Mouse (Mus musculus) stomach, embryonic 16.5 days (tissue): ENCODE results near the gene Il1b. TPM values are rescaled to one million over a fixed set of nuclear protein-coding genes. Genes with fewer than 3 reads are reported as not detected.
A peak's percentile ranks its signal among the peaks of the same experiment; 100 is the strongest.

Experiments used
- ATAC-seq: fragments of 200-750 bp; cut with Nextera tagmentation; 2 replicates; pipeline ENCODE4 v1.8.0; 2017; ENCODE audit warnings: moderate number of reproducible peaks, moderate TSS enrichment; ENCODE audit not compliant: insufficient read depth, low FRiP score
- H3K27ac ChIP-seq: fragments of 300-500 bp; sonication (generic); 2 replicates; pipeline ENCODE4 v1.5.1; 2014; ENCODE audit warnings: low read length
- H3K27me3 ChIP-seq: fragments of 300-500 bp; sonication (generic); 2 replicates; pipeline ENCODE4 v1.6.1; 2014; ENCODE audit warnings: low read length, control low read depth, mixed read lengths; ENCODE audit not compliant: control insufficient read depth, insufficient read depth
- H3K36me3 ChIP-seq: fragments of 300-500 bp; sonication (generic); 2 replicates; pipeline ENCODE4 v1.6.1; 2014; ENCODE audit warnings: low read length; ENCODE audit not compliant: control insufficient read depth, insufficient read depth
- H3K4me1 ChIP-seq: fragments of 300-500 bp; sonication (generic); 2 replicates; pipeline ENCODE4 v1.6.1; 2014; ENCODE audit warnings: low read length, control low read depth, mixed read lengths; ENCODE audit not compliant: control insufficient read depth, insufficient read depth
- H3K4me2 ChIP-seq: fragments of 300-500 bp; sonication (generic); 2 replicates; pipeline ENCODE4 v1.6.1; 2014; ENCODE audit warnings: low read depth, low read length, mixed read lengths
- H3K4me3 ChIP-seq: fragments of 300-500 bp; sonication (generic); replicated peaks from 2 replicates; pipeline ENCODE4 v1.5.1; 2014; ENCODE audit warnings: mild to moderate bottlenecking, low read length
- H3K9ac ChIP-seq: fragments of 300-500 bp; sonication (generic); 2 replicates; pipeline ENCODE4 v1.6.1; 2014; ENCODE audit warnings: low read length
- H3K9me3 ChIP-seq: fragments of 300-500 bp; sonication (generic); replicated peaks from 2 replicates; pipeline ENCODE4 v1.6.1; 2016; ENCODE audit warnings: low read length, control low read depth; ENCODE audit not compliant: control insufficient read depth
- WGBS: fragments of 180-500 bp; shearing (Covaris S2); extraction: QIAGEN DNeasy Blood & Tissue Kit; methylation state at CpG from one replicate; pipeline ENCODE4 v1.1.7; 2014; 5-methylcytosine and 5-hydroxymethylcytosine counted together
- polyA plus RNA-seq: library from polyadenylated mRNA; unstranded; fragments of >200 nt; fragmentation: Nextera tagmentation; extraction: Ambion mirVana; gene quantifications from 2 replicates; pipeline ENCODE4 v1.2.1, GENCODE M21; 2015

Gene Il1b
- polyA plus RNA-seq, 1 experiment from 2014 or later: 0.32 TPM

DNA sequence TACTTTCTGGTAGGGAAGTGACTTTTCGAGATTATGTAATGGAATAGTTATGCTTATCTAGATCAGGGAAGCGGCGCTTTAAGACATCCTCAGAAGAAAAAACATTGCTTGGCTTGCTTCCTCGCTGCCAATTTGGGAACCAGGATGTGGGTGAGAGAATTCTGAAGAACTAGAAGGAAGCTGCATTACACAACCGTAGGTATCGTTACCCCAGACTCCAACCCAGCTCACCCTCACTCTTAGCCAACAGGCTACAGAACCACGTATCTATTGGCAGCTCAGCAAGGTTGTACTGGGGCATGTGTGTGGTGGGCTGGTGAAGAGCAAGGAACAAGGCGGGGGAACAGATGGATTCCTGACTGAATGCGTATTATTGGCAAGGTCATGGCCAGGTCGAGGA is 10.7 kb downstream of the Il1b start:
- no peak overlapping the region for H3K9ac ChIP-seq
- WGBS: 81% methylated on average over 10 of the region's 10 CpGs
- ATAC-seq: no peak
- no peaks in the 10 kb centered on the region for H3K4me1 ChIP-seq
- H3K27me3 ChIP-seq: no peaks in the 10 kb centered on the region
- H3K4me3 ChIP-seq: no peak overlapping the region
- no peak overlapping the region for H3K27ac ChIP-seq
- H3K36me3 ChIP-seq: no peaks in the 10 kb centered on the region
- H3K4me2 ChIP-seq: no peak overlapping the region
- no peaks in the 10 kb centered on the region for H3K9me3 ChIP-seq

DNA sequence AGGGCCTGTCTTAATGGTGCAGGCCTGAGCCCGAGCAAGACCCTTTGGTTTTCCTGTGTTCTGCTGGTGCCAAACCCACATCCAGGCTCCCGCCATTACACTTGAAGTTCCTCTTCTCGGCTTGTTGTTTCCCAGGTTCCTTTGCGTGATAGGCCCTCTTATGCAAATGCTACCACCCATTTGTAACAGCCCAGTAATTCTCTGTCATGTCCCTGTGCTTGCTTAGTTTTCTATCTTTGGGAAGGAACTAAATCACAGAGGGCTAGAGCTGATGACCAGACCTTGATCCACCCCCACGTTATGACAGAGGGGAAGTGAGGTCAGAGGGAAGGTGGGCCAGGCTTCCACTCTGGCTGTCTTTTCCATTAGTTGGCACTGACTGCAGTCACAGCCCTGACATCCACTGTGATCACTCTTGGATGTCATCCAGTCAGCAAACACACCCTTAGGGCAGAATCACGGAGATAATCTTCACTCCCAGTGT is 32.8 kb downstream of the Il1b start:
- no peaks in the 10 kb centered on the region for H3K36me3 ChIP-seq
- H3K4me3 ChIP-seq: no peak overlapping the region
- no peak overlapping the region for H3K4me2 ChIP-seq
- no peak overlapping the region for H3K27ac ChIP-seq
- H3K27me3 ChIP-seq: no peaks in the 10 kb centered on the region
- WGBS: 68% methylated on average over 6 of the region's 6 CpGs
- H3K9ac ChIP-seq: no peak overlapping the region
- no peak for ATAC-seq
- no peaks in the 10 kb centered on the region for H3K9me3 ChIP-seq
- no peaks in the 10 kb centered on the region for H3K4me1 ChIP-seq

DNA sequence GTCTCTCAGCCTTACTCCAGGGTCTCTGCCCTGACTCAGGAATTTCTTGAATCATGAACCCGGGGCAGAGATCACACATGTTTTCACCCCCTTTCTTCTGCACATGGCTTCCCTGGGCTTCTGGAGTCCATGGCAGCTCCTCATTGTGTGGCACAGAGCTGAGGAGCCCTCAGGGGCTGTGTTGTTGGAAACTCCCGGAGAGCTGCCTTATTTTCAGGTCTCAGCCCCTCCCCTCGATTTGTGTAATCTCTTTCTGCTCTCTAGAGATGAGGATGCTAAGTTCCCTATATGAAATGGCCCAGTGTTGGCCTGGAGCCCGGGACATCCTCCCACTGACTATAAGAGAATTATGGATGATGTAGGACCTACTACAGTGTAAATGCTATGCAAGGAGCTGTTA is 37.5 kb downstream of the Il1b start:
- no peak overlapping the region for H3K4me3 ChIP-seq
- H3K36me3 ChIP-seq: no peaks in the 10 kb centered on the region
- WGBS: 50% methylated on average over 4 of the region's 4 CpGs
- no peak for ATAC-seq
- no peaks in the 10 kb centered on the region for H3K27me3 ChIP-seq
- H3K4me1 ChIP-seq: no peaks in the 10 kb centered on the region
- no peak overlapping the region for H3K9ac ChIP-seq
- H3K27ac ChIP-seq: no peak overlapping the region
- no peak overlapping the region for H3K4me2 ChIP-seq
- no peaks in the 10 kb centered on the region for H3K9me3 ChIP-seq

DNA sequence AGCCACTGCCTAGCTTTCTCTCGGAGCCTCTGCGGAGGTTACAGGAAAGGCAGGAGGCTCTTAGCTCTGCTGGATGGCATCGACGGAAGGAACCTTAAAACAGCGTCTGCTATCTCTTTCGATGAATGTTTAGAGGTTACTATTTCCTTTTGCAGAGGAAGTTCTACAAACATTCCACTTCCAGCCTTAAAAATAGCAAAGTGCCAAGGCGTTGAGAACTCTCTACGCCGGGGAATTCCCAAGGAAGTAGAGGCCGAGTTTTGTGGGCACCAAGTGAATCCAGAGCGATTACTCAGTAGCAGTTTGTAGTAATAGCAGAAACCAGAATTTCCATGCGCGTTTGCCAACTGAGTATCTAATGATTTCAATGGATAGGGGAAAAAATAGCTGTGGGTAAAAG is 40.4 kb downstream of the Il1b start:
- H3K9me3 ChIP-seq: no peaks in the 10 kb centered on the region; the same call in 1 of the 2 replicates
- no peak for ATAC-seq
- 68% methylated on average over 13 of the region's 13 CpGs for WGBS
- no peak overlapping the region for H3K9ac ChIP-seq
- no peak overlapping the region for H3K4me2 ChIP-seq
- H3K27me3 ChIP-seq: no peaks in the 10 kb centered on the region
- no peak overlapping the region for H3K27ac ChIP-seq
- H3K36me3 ChIP-seq: no peaks in the 10 kb centered on the region
- H3K4me1 ChIP-seq: no peaks in the 10 kb centered on the region
- H3K4me3 ChIP-seq: no peak overlapping the region

DNA sequence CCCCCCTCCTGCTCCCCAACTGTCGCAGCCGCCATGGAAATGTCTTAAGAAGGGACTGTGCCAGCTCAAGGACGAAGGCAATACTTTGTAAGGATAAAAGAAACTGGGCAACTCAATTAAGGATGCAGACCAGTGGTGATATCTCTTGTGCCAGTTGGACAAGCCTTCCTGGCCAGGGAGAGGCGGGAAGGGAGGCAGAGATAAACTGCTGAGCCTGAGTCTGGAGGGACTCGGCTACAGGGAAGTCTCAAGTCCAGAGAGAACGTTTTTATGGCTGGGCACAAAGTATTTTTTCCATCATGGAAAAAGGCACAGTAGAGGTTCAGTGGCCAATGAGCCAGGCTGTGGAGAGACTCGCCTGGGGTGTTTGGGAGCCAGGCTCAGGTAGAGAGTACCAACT is 40.9 kb downstream of the Il1b start:
- no peak for ATAC-seq
- H3K27ac ChIP-seq: no peak overlapping the region
- H3K36me3 ChIP-seq: no peaks in the 10 kb centered on the region
- no peak overlapping the region for H3K4me3 ChIP-seq
- H3K9ac ChIP-seq: no peak overlapping the region
- no peaks in the 10 kb centered on the region for H3K27me3 ChIP-seq
- no peak overlapping the region for H3K4me2 ChIP-seq
- no peaks in the 10 kb centered on the region for H3K4me1 ChIP-seq
- H3K9me3 ChIP-seq: no peaks in the 10 kb centered on the region; the same call in 1 of the 2 replicates
- 63% methylated on average over 7 of the region's 7 CpGs for WGBS

DNA sequence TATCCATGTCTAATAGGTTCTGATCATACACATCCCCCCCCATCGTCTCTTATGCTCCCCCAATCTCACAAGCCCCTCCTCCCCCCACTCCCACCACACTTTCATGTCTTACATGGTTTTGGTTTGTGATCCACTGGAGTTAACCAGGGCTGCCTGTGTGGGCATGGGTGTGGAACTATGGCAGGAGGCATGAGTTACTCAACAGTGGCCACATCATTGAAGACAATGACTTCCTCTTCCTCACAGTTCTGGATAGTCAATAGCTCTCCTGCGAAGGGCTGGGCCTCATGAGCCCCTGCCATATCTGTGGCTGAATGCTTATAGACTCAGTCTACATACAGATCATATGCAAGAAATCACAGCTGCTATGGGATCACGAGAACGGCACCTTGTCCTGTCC is 42.7 kb downstream of the Il1b start:
- H3K27me3 ChIP-seq: no peaks in the 10 kb centered on the region
- no peaks in the 10 kb centered on the region; the same call in 1 of the 2 replicates for H3K9me3 ChIP-seq
- no peaks in the 10 kb centered on the region for H3K36me3 ChIP-seq
- 84% methylated on average over 4 of the region's 4 CpGs for WGBS
- H3K9ac ChIP-seq: no peak overlapping the region
- no peak overlapping the region for H3K27ac ChIP-seq
- H3K4me1 ChIP-seq: no peaks in the 10 kb centered on the region
- ATAC-seq: no peak
- H3K4me3 ChIP-seq: no peak overlapping the region
- H3K4me2 ChIP-seq: no peak overlapping the region

DNA sequence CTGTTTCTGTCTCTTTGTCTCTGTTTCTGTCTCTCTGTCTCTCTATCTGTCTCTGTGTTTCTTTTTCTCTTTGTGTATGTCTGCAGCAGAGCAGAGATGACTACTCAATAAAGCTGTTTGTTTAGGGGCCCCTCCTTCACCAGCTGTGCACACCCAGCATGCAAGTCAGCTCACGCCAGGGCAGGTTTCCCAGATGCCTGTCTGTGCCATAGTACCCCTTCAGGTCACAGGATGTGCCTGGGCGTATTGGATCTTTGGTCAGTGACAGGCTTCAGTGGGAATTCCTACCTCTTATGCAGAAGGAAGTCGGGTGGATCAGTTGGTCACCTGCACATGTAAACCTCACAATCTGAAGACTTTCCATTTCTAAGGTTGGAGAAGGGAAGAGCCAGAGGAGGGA is 46.7 kb downstream of the Il1b start:
- ATAC-seq: no peak
- Histone ChIP-seq H3K27me3 (no peaks in the 10 kb centered on the region), H3K4me2 (no peak overlapping the region), H3K9me3 (no peaks in the 10 kb centered on the region; the same call in 1 of the 2 replicates), H3K36me3 (no peaks in the 10 kb centered on the region), H3K4me1 (no peaks in the 10 kb centered on the region), H3K9ac (no peak overlapping the region), H3K27ac (peak overlapping the region; percentile 34; the same call in 1 of the 2 replicates), H3K4me3 (no peak overlapping the region)
- WGBS: 56% methylated on average over 3 of the region's 3 CpGs

DNA sequence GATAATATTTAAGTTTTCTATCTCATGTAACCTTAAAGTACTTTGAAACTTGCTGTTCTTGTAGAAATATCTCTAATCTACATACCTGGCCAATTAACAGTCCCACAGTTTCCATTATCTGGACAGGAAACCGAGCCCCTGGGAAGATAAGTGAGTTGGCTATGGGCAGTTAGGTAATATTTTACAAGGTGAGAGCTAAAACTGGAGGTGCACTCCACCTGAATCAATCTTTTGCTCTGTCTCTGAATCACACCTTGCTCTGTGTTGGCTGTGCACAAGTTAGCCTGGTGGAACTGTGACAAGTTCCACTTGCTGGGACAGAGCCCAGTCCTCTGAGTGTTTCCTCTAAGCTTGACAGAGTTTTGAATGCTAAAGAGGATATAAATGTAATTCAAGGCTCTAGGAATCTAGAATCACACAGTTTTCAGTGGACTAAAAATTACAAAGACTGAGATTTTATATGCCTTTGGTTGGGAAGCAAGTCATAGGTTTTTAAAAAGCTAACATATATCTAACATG is 48.8 kb downstream of the Il1b start:
- Histone ChIP-seq H3K4me2 (no peak overlapping the region), H3K27ac (no peak overlapping the region), H3K9ac (no peak overlapping the region), H3K27me3 (no peaks in the 10 kb centered on the region), H3K4me3 (no peak overlapping the region), H3K9me3 (no peaks in the 10 kb centered on the region; the same call in 1 of the 2 replicates), H3K36me3 (no peaks in the 10 kb centered on the region), H3K4me1 (no peaks in the 10 kb centered on the region)
- no peak for ATAC-seq
- 43% methylated on average over 1 of the region's 1 CpGs for WGBS

DNA sequence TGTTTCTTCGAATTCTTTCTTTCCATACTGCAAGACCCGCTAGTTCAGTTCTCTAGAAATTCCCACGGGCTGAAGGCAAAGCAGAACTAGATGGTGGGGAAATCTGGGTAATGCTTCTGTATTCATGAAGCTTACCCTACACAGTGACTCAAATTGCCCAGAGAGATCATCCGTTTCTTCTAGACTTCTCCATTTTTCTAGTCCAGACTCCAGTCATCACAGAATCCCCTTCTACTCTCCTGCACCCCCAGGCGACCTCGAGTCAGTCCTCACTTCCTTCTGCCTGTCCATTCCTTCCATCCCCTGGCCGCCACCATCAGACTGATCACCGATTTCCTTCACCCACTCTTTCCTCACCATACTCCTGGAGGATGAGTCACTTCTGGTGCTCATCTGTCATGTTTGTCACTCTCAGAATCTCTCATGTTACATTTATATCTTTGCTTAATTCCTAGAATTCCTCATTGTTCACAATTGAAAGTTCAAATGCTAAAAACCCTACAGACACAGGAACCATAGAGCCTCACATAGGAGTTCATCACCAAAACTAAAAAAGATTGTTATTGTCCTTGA is 50.8 kb downstream of the Il1b start:
- Histone ChIP-seq H3K4me1 (no peaks in the 10 kb centered on the region), H3K27ac (no peak overlapping the region), H3K4me3 (no peak overlapping the region), H3K36me3 (no peaks in the 10 kb centered on the region), H3K4me2 (no peak overlapping the region), H3K9ac (no peak overlapping the region), H3K27me3 (no peaks in the 10 kb centered on the region), H3K9me3 (no peaks in the 10 kb centered on the region)
- no peak for ATAC-seq
- 78% methylated on average over 8 of the region's 8 CpGs for WGBS
